Mouse (Mus musculus): ENCODE measurements around the gene Olfr1062. TPM values are rescaled to one million over a fixed set of nuclear protein-coding genes. Genes with fewer than 3 reads are reported as not detected.
"Not testable (repeated sequence)": the region's sequence is repeated elsewhere in the genome, so short reads cannot be mapped to it uniquely, and the experiment has no call there.

The Olfr1062 gene
- polyA plus RNA-seq, 1 experiment from 2014 or later = not detected

GRCm38 (mm10) chr2:86388461-86388860, 38.1 kb downstream of the Olfr1062 start, which contains the start of gene Olfr1058:
TSS of gene Olfr1058 (minus strand) at chr2:86388561.
- not testable (repeated sequence) for H3K27ac ChIP-seq (ENCODE audit: low read length); H3K4me2 ChIP-seq (replicated peaks; ENCODE audit: low read depth, low read length); ATAC-seq (ENCODE audit: insufficient number of reproducible peaks, insufficient read depth, low FRiP score, low read depth); H3K9me3 ChIP-seq (ENCODE audit: control insufficient read depth, low read depth, low read length); H3K27me3 ChIP-seq (ENCODE audit: control insufficient read depth, insufficient read depth, low read length); H3K4me1 ChIP-seq (ENCODE audit: control insufficient read depth, insufficient read depth, low read length); H3K36me3 ChIP-seq (ENCODE audit: control insufficient read depth, insufficient read depth, low read length); H3K4me3 ChIP-seq (ENCODE audit: low read depth, low read length); H3K9ac ChIP-seq (replicated peaks; ENCODE audit: low read depth, low read length)

DNA sequence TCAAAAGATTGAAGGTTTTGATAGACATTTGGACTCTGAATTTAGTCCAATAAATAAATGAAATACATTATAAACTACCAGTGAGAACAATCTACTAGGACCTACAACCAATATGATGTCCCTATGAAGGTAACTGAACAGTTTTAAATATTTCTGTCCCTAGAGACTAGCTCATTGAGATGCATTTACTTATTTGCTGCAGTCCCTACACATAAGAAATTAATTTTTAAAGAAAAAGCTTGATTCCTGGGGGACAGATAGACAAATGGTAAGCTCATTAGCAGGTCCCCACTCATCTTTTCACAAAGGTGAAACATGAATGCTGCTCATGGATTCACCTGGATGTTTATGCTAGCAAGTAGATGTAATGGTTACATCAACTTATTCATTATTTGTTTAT, 48.3 kb downstream of the Olfr1062 start, which contains the start of gene Olfr1057:
Gene Olfr1057 (minus strand): TSS at position 101 of the 400 bp plus-strand sequence.
- Histone ChIP-seq H3K27me3 (ENCODE audit: control insufficient read depth, insufficient read depth, low read length) (no peaks in the 10 kb centered on the region), H3K4me3 (ENCODE audit: low read depth, low read length) (no peak within 1 kb of the TSS), H3K27ac (ENCODE audit: low read length) (no peak within 1 kb of the TSS), H3K36me3 (ENCODE audit: control insufficient read depth, insufficient read depth, low read length) (no peaks in the 10 kb centered on the region), H3K9ac (replicated peaks; ENCODE audit: low read depth, low read length) (no peak within 1 kb of the TSS), H3K4me1 (ENCODE audit: control insufficient read depth, insufficient read depth, low read length) (no peaks in the 10 kb centered on the region), H3K4me2 (replicated peaks; ENCODE audit: low read depth, low read length) (no peak within 1 kb of the TSS), H3K9me3 (ENCODE audit: control insufficient read depth, low read depth, low read length) (no peaks in the 10 kb centered on the region)
- no peak for ATAC-seq (ENCODE audit: insufficient number of reproducible peaks, insufficient read depth, low FRiP score, low read depth)

Other genes starting within 250 kb of the Olfr1062 start
- not detected in 2 replicates for gene Olfr1044, start 248.9 kb downstream of the Olfr1062 start, polyA plus RNA-seq (2014; fragmentation: Nextera tagmentation; extraction: Ambion mirVana)
- not detected in 2 replicates for gene Olfr52, start 241.1 kb downstream of the Olfr1062 start, polyA plus RNA-seq (2014; fragmentation: Nextera tagmentation; extraction: Ambion mirVana)
- not detected in 2 replicates for gene Olfr1045, start 223.7 kb downstream of the Olfr1062 start, polyA plus RNA-seq (2014; fragmentation: Nextera tagmentation; extraction: Ambion mirVana)
- not detected in 2 replicates for gene Olfr1046, start 207.4 kb downstream of the Olfr1062 start, polyA plus RNA-seq (2014; fragmentation: Nextera tagmentation; extraction: Ambion mirVana)
- not detected in 2 replicates for gene Olfr1047, start 195.3 kb downstream of the Olfr1062 start, polyA plus RNA-seq (2014; fragmentation: Nextera tagmentation; extraction: Ambion mirVana)
- gene Olfr1048, start 186.5 kb downstream of the Olfr1062 start, polyA plus RNA-seq (2014; fragmentation: Nextera tagmentation; extraction: Ambion mirVana) = not detected in 2 replicates
- not detected in 2 replicates for gene Olfr1049, start 168.4 kb downstream of the Olfr1062 start, polyA plus RNA-seq (2014; fragmentation: Nextera tagmentation; extraction: Ambion mirVana)
- gene Olfr1051, start 147.7 kb downstream of the Olfr1062 start, polyA plus RNA-seq (2014; fragmentation: Nextera tagmentation; extraction: Ambion mirVana) = not detected in 2 replicates
- gene Olfr1052, start 134.3 kb downstream of the Olfr1062 start, polyA plus RNA-seq (2014; fragmentation: Nextera tagmentation; extraction: Ambion mirVana) = not detected in 2 replicates
- not detected in 2 replicates for gene Olfr1053, start 111.5 kb downstream of the Olfr1062 start, polyA plus RNA-seq (2014; fragmentation: Nextera tagmentation; extraction: Ambion mirVana)
- not detected in 2 replicates for gene Olfr1054, start 91.3 kb downstream of the Olfr1062 start, polyA plus RNA-seq (2014; fragmentation: Nextera tagmentation; extraction: Ambion mirVana)
- not detected in 2 replicates for gene Olfr1055, start 76.5 kb downstream of the Olfr1062 start, polyA plus RNA-seq (2014; fragmentation: Nextera tagmentation; extraction: Ambion mirVana)
- not detected in 2 replicates for gene Olfr1056, start 64.3 kb downstream of the Olfr1062 start, polyA plus RNA-seq (2014; fragmentation: Nextera tagmentation; extraction: Ambion mirVana)
- not detected in 2 replicates for gene Olfr1057, start 48.4 kb downstream of the Olfr1062 start, polyA plus RNA-seq (2014; fragmentation: Nextera tagmentation; extraction: Ambion mirVana)
- not detected in 2 replicates for gene Olfr1058, start 38.2 kb downstream of the Olfr1062 start, polyA plus RNA-seq (2014; fragmentation: Nextera tagmentation; extraction: Ambion mirVana)
- gene Olfr1061, start 12.7 kb downstream of the Olfr1062 start, polyA plus RNA-seq (2014; fragmentation: Nextera tagmentation; extraction: Ambion mirVana) = not detected in 2 replicates
- gene Olfr1065, start 23.8 kb upstream of the Olfr1062 start, polyA plus RNA-seq (2014; fragmentation: Nextera tagmentation; extraction: Ambion mirVana) = not detected in 2 replicates
- not detected in 2 replicates for gene Olfr1066, start 29.5 kb upstream of the Olfr1062 start, polyA plus RNA-seq (2014; fragmentation: Nextera tagmentation; extraction: Ambion mirVana)
- gene Olfr228, start 60.6 kb upstream of the Olfr1062 start, polyA plus RNA-seq (2014; fragmentation: Nextera tagmentation; extraction: Ambion mirVana) = not detected in 2 replicates
- gene Olfr1076, start 81.7 kb upstream of the Olfr1062 start, polyA plus RNA-seq (2014; fragmentation: Nextera tagmentation; extraction: Ambion mirVana) = not detected in 2 replicates
- gene Olfr1079, start 115.7 kb upstream of the Olfr1062 start, polyA plus RNA-seq (2014; fragmentation: Nextera tagmentation; extraction: Ambion mirVana) = not detected in 2 replicates
- gene Olfr1080, start 131.5 kb upstream of the Olfr1062 start, polyA plus RNA-seq (2014; fragmentation: Nextera tagmentation; extraction: Ambion mirVana) = not detected in 2 replicates
- gene Olfr1082, start 172.2 kb upstream of the Olfr1062 start, polyA plus RNA-seq (2014; fragmentation: Nextera tagmentation; extraction: Ambion mirVana) = not detected in 2 replicates
- gene Olfr1084, start 213.0 kb upstream of the Olfr1062 start, polyA plus RNA-seq (2014; fragmentation: Nextera tagmentation; extraction: Ambion mirVana) = not detected in 2 replicates
- not detected in 2 replicates for gene Olfr1085, start 235.3 kb upstream of the Olfr1062 start, polyA plus RNA-seq (2014; fragmentation: Nextera tagmentation; extraction: Ambion mirVana)

Data from stomach, embryonic 14.5 days (tissue).